Mouse (Mus musculus): ENCODE data around the gene Adamts6.

Adamts6 gene

DNA sequence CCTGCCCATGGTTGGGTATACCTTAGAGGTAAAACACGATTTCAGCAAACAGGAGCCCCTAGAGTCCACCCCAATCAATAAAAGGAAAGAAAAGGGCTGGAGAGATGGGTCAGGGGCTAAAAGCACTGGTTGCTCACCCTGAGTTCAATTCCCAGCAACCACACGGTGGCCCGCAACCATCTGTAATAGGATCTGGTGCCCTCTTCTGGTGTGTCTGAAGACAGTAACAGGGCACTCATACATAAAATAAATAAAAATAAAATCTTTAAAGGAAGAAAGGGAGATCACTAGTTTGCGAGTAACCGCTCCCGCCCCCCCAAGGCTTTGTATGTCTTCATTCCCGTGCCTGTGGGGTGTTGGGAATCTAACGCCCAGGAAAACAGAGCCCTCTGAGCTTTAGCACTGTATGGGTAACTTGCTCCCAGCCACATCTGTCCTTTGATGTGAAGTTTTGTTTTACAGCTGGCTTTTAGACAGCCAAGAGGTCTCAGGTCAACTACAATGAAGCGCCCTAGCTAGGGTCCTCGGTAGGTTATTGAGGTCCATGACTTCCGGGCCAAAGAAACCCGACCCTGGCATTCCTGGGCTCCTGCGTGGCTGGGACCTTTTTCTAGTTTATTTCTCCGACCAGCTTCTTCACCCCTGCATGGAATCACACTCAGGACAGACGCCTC lies 230.1 kb downstream of the Adamts6 start:
- DNase-seq = no peak

DNA sequence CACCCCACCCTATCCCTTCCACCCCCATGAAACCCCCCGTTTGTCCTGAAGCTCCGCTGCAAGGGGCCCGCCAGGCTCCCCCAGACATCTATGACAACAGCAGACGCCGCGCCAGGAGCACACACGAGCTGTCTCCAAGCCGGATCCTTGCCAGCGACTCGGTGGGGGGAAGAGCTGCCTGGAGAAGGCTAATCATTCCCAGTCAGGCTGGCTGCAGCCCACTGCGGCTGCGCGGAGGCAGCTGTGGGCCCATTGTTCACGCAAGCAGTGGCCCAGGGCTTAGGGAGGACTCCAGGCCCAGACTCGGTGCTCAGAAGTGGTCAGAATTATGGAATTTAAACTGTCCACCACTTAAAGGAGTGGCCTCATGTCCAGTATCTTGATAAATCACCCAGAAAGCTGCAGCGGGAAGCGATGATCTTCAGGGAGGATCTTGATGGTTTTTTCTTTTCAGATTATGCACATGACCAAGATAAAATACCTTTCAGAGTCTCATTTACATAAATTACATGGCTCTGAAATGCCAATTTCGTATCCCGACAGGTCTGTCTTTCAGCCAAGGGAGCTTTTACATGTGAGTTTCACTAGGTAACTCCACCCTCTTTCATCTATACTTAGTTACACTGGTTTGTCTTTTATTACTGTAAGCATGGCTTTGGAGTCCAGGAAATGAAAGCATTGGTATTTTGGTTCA lies 230.8 kb downstream of the Adamts6 start:
- DNase-seq = peak; percentile 94

DNA sequence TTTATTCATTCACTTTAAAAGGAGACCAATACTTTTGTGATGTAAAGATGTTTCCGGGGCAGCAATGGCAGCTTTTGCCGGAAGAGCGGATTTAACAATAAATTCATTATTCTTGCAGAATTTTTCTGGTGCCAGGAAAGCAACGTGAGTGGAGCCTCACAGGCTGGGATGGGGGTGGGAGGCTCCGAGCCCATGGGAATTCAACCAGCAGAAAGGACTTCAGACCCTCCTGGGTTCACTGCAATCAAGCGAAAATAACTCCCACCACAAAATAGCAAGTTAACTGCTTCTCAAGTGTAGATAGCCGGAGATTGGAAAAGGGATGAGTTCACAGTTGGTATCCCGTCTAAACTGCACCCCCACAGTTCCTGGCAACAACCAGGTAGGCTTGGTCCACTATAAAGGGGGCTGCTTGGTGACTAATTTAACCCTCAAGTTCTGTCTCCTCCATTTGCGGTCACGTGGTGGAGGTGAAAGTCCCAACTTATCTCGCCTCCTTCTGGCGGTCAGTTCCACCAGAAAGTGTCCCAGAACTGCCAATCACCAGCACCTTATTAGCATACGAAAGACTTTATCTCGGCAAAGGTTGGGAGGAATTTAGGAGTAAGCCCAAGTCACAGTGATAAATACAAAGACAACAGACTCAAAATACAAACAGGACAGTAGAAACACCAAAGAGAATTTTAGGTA lies 231.5 kb downstream of the Adamts6 start:
- peak; percentile 37 for DNase-seq

DNA sequence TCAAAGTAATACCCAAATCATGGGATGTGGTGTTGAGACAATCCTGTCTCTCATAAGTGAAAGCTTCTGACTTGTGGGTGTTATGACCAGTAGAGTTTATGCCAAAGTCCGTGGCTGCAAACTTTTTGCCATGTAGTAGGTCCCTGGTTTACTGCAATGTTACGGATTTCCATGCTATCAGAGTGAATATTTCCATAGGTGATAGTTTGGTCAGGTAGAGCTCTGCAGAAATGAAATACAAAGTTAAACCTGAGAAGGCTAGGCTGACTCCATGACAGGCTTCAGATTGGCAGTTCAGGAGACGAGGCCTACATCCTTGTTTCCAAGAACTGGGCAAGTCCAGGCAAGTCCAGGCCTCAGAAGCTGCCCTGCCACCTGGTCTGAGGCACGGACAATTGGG lies 232.3 kb downstream of the Adamts6 start:
- no peak for DNase-seq

DNA sequence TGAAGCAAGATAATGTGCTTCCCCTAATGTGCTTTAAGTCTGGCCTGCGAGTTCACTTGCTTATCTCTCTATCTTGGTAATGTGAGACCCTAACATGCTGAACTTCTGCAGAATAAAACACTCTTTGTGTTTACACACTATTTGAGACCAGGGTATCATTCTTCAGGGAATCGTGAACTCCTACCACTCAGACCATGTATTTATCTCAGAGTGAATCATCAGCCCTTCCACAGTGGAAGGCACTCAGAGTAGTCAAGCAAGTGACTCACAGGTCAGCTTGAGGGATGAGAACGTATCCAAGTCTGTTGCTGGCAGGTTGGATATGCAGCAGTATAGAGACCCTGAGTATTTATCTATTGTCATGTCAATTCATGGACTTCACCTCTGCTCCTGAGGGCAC lies 232.8 kb downstream of the Adamts6 start:
- DNase-seq = no peak

DNA sequence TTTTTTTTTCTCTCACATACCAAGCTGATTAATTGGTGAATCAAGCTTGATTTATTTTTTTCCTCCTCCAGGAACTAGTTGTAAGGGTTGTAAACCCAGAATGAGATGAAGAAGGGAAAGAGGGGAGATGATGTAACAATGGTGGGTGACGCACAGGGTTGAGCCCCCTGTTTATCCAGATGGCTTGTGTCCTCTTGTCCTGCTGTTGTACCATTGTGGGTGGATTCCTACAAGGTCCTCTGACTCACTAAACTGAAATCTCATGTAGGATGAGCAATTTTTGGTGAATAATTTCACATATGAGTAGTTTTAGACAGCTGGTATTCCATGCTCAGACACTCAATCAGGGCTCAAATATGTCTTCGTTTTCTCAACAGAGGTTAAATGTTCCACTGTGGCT lies 233.9 kb downstream of the Adamts6 start:
- no peak for DNase-seq

DNA sequence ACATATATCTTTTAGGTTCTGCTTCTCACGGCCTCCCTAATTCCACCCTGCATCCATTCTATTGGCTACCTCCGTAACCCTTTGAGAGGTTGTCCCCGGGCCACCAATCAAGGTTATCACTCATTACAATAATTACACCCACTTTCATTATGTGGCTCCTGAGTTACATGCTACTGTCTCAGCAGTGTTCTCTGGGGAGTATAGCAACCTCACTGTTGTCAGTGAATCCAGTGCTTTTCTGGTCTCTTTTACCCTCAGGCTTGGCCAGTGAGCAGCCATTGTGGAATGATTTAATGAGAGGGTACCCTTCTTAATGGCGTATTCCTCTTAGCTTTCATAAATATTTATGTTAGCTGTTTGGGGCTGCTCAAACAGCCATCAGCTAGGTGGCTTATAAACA lies 238.0 kb downstream of the Adamts6 start:
- no peak for DNase-seq

DNA sequence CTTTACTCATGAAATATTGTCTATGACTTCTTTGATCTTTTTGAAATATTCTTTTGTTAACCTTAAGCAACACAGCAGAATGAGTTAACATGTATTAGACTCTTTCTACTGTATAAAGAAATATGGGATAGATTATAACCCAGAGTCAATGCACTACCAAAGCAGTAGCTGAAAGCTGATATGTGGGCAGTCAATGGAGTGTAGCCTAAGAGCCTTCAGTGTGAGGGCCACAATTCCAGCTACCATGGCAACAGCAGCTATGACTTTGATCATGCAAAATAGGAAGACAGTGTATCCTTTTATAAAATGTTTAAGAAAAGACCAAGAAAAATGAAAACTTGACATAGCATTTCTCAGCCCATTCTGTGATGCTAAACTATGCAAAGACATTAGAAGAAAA lies 241.6 kb downstream of the Adamts6 start:
- DNase-seq = no peak

DNA sequence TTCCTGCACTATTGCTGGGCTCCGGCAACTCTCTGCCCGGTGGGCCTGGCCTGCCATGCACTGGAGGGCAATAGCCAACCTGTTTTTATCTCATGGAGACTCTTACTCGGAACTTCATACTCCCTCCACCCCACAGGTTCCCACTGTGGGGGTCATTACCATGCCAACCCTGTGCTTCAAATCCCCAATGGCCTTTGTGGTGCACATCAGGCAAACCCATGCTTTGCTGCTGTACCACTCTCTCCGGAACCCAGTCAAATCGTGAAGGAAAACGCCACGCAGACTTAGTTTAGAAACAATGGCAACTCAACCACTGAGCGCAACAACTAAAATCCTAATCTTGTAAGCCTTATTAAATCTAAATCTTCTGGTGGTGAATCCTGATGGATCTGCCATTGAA lies 244.2 kb downstream of the Adamts6 start:
- no peak for DNase-seq

DNA sequence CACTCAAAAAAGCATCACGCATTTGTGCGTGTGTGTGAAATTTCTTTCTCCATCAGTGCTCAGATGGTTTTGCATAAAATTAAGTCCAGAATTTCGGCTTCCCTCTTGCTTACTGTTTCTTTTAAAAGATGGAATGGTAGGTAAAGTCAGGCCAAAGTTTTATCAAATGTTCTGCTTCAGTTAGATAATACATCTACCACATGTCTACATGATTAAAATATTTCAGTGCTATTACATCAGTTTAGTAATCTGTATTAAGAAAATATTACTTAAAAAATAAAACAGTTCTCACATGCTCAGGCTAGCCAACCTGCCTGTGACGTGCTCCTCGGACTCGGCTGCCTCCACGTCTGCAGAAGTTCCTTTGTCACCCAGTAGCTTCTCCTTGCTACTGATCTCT lies 245.1 kb downstream of the Adamts6 start:
- no peak for DNase-seq

DNA sequence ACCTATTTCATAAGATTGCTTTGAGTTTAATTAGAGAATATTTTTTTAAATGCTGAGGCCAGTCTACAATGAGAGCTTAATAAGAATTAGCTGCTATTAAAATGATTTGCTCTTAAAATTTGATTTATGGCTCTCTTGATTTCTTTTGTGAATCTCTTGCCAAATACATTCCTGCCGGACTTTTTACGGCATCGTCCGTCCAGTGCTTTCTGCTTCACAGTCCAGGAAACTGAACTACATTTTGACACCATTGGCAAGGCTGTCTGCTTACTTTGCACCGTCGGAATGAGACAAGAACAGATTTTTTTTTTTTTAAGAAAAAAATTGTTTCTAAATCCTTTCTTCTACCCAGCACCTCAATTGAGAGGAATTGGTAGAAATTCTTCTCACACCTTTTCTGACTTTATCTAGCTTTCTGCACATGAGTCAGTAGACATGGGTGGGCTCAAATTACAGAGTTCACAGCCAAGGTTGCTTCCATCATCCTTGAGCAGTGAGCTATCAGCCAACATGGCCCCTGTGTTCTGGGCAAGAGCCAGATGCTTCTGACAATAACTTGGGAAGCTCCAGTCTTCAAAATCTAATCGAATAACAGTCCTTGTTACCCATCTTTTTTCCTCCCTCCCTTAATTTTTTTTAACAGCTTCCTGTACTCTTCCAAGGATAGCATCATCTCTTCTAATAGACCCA lies 246.3 kb downstream of the Adamts6 start:
- no peak for DNase-seq

DNA sequence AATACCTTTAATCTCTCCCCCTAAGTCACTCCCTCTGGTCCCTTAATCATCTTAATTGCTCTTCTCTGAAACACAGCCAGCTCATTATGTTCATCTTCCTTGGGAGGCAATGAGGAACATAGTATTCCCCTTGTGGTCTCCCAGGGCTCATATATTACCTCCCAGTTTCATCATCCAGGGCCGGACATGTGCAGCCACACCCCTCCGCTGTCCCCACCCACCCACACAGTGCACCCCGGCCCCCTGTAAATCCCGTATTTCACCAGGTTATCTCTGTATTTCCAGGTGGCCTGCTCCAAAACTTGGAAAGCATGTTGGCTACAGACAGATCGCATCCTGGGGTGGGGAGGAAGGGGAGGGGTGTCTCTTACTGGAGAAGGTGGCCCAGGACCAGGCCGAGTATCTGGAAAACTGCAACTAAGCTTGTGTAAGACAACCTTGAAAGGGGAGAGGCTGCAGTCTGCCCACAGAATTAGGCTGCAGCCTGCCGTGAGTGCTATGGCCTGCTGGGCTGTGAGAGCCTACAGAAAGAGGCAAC lies 253.3 kb downstream of the Adamts6 start:
- no peak for DNase-seq

DNA sequence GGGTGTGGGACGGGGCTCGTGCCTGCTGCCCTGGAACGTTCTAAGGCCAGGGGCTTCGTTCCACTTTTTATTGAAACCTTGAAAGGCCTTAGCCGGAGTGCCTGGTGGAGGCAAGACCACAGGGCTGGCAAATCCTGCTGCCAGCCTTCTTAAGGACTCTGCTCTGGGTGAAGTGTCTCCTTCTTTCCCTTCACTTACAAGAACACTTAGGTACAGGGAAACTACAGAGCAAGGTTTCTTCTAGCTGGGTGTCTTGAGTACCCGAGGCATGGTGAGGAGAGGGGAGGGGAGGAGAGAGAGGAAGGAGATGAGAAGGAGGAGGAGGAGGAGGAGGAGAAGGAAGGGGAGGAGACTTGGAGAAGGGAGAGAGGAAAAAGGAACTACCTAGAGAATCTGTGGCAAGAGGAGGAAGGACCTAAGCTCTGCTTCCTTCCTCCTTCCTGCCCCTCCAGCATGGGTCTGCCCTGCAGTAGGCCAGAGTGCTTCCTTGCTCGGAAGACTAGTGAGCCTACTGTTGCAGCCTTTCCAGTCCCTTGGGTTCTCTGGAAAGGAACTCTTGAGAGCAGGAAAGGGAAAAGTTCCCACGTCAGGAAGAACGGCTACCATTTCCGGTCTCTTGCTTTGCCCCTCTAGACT lies 254.6 kb downstream of the Adamts6 start:
- no peak for DNase-seq

DNA sequence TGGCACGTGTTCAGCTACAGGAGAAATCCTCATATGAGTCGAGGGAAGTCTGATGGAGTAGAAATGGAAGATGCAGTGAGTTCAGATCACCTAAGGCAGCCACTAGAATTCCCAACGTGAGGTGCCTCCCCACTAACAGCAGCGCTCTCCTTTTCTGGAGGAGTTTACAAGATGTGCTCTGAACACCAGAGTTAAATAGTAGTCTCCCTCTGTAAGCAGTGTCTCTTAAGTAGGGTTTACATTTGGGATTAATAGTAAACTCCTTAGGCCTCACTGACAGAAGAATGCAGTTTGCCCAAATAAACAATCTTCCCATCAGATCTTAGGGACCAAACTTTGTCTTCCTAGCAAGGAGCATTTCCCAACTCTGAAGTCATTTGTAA lies 255.1 kb downstream of the Adamts6 start:
- DNase-seq = no peak
